Mouse (Mus musculus) liver, postnatal 0 days (tissue): ENCODE results near the gene Itk.

Experiments used
- CTCF ChIP-seq: sonication (generic); IDR thresholded peaks from 2 replicates; pipeline ENCODE4 v1.5.1; 2016; ENCODE audit warnings: antibody characterized with exemption, low read depth
- EP300 ChIP-seq: IDR thresholded peaks from 2 replicates; pipeline ENCODE4 v1.6.1; 2016; ENCODE audit warnings: antibody characterized with exemption, low read depth, mild to moderate bottlenecking

GRCm38 (mm10) chr11:46430123-46430522 lies 40.8 kb upstream of the Itk start:
- TF ChIP-seq EP300 (no peak), CTCF (peak; percentile 23)
